Mouse (Mus musculus) naive thymus-derived CD4-positive, alpha-beta T cell, adult 2 months (primary cell): ENCODE data around the gene Mycn.

Source experiments
- DNase-seq: peaks from one replicate; pipeline ENCODE4 v3.0.0-alpha.2; 2011; ENCODE audit warnings: low read depth

Mycn gene

DNA sequence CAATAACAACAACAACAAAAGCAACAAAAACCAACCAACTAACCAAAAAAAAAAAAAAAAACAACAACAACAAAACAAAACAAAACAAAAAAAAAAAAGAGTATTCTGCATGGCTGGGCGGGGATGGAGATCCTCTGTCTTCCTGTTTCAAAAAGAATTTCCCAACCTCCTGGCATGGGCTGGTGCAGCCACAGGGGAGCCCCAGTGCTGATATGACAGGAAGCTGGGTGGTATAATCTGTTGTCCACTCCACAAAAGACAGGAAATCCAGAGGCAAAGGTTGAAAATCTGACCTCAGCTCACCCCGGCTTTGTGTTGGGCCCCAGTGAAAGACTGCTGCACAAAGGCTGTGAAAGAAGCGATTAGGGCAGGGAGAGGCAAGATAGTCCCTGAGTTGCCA lies 17.3 kb downstream of the Mycn start:
- no peak for DNase-seq

GRCm38 (mm10) chr12:12920166-12921157 lies 21.3 kb downstream of the Mycn start:
- no peak for DNase-seq

- DNase-seq = no peak
These were observed 25.4 kb downstream of the Mycn start for GRCm38 (mm10) chr12:12916298-12916697.

DNA sequence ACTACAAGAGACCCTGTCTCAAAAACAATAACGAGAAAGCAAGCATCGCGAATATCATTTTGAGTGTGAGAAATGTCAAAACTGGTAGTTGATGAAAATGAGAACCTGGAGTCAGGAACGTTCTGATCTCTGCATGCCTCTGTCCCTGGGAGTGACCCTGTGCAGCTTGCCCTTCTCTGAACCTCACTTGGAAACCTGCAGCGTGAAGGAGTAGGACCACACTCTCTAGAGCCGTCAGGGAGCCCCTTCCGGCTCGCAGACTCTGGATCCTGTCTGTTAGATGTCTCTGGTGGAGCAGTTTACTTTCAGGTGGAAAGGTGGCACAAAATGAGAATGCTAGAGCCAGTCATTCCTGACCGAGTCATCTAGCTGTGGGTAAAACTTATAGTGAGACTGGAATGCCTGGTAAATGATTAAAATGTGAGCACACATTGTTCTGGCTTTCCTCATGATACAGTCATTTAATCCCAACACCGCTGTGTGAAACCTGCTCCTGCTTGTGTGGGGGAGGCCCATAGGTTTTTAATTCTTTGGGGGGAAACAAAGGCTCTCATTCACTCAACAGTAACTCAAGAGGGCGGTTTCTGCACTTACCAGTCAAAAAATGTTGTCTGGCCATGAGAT lies 31.2 kb downstream of the Mycn start:
- DNase-seq = no peak

GRCm38 (mm10) chr12:12909631-12910277 lies 32.0 kb downstream of the Mycn start:
- no peak for DNase-seq

DNA sequence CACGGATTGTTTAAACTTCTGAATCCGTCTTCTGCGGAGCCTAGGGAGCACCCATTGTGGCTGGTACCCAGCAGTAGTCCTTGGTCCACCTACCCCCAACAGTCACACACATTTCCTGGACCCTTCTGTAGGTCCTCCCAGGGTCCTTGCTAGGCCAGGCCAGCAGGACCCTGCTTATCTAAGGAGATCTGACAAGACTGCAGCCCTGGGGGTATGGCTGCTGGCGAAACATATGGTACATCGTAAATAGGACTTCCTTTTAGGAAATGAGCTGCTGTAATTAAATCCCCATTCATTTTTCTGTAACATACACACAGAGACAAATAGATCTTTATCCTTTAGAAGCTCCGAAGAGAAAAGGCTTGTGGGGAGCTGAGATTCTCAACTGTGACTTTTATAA lies 34.9 kb downstream of the Mycn start:
- no peak for DNase-seq

DNA sequence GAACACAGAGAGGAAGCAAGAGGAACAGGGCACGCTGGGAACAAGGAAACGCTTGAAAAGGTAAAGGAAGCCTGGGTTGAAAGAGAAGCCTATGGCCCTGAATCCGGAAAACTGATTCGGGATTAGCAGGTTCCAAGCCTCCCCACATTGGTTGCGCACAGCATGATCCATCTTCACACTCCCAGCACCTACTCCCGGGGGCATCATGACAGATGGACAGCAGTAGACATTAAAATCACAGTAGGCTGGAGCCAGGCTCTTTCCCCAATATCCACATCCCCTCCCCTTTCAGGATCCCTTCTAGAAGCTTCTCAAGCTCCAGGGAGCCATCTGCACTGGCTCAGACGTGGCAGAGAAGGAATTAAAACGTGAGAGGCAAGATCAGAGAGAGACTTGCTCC lies 35.4 kb downstream of the Mycn start:
- DNase-seq = no peak

- DNase-seq = no peak
These were observed 36.6 kb downstream of the Mycn start for GRCm38 (mm10) chr12:12905117-12905516.

- DNase-seq = no peak
These were observed 37.2 kb downstream of the Mycn start for GRCm38 (mm10) chr12:12904512-12904953.

DNA sequence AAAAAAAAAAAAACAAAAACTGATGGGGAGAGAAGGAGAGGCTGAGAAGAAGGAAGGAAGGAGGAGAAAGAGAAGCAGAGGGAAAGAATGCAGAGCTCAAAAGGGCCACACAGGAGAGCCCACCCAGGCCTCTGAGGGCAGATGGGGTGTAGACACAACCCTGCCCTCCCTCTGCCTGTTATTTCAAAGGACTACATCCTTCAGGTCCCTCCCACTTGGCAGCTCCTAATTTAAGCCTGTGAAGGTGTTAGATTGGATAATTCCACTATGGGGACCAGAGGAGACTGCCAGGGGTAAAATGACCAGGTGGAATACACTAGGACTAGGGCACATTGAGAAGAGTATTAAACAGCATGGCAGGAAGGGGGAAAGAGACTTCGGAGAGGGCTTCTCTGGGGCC lies 37.6 kb downstream of the Mycn start:
- no peak for DNase-seq

DNA sequence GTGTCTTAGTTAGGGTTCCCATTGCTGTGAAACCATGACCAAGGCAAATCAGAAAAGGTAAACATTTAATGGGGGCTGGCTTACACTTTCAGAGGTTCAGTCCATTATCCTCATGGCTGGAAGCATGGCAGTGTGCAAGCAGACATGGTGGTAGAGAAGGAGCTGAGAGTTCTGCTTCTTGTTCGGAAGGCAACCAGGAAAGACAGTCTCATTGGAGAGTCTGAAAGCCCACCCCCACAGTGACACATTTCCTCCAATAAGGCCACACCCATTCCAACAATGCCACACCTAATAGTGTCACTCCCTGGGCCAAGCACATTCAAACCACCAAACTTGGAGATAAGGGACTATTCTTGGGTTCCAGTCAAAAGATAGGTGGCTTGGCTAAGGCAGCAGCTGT lies 39.3 kb downstream of the Mycn start:
- no peak for DNase-seq

GRCm38 (mm10) chr12:12898356-12899126 lies 43.2 kb downstream of the Mycn start:
- DNase-seq = no peak

- no peak for DNase-seq
These were observed 47.7 kb downstream of the Mycn start for GRCm38 (mm10) chr12:12893986-12894385.

- no peak for DNase-seq
These were observed 55.4 kb downstream of the Mycn start for GRCm38 (mm10) chr12:12886191-12886889.
